Mouse (Mus musculus) liver, adult 2 months (tissue): ENCODE data around the gene Stxbp6.

Source experiments
- CTCF ChIP-seq: fragments of 200-500 bp; IDR thresholded peaks from 2 replicates; pipeline ENCODE4 v1.5.1; 2011; ENCODE audit warnings: low read depth, low read length, control low read depth
- POLR2A ChIP-seq: fragments of 200-500 bp; IDR thresholded peaks from 2 replicates; pipeline ENCODE4 v1.6.1; 2011; ENCODE audit warnings: low read length, control low read depth; ENCODE audit not compliant: insufficient read depth; ENCODE audit errors: extremely low read depth

GRCm38 (mm10) chr12:45074042-45074601 lies 387 bp downstream of the Stxbp6 start:
- TF ChIP-seq CTCF (no peak), POLR2A (peak; percentile 71)
